Mouse (Mus musculus) lung, adult 2 months (tissue): ENCODE measurements around the gene Zfp653.

Source experiments
- CTCF ChIP-seq: fragments of 200-500 bp; IDR thresholded peaks from 2 replicates; pipeline ENCODE4 v1.5.1; 2011; ENCODE audit warnings: mild to moderate bottlenecking, low read length, control low read depth; ENCODE audit not compliant: insufficient read depth
- POLR2A ChIP-seq: fragments of 200-500 bp; IDR thresholded peaks from 2 replicates; pipeline ENCODE4 v1.6.1; 2011; ENCODE audit warnings: low read depth, mild to moderate bottlenecking, control low read depth, low read length, borderline replicate concordance; ENCODE audit errors: extremely low read depth

DNA sequence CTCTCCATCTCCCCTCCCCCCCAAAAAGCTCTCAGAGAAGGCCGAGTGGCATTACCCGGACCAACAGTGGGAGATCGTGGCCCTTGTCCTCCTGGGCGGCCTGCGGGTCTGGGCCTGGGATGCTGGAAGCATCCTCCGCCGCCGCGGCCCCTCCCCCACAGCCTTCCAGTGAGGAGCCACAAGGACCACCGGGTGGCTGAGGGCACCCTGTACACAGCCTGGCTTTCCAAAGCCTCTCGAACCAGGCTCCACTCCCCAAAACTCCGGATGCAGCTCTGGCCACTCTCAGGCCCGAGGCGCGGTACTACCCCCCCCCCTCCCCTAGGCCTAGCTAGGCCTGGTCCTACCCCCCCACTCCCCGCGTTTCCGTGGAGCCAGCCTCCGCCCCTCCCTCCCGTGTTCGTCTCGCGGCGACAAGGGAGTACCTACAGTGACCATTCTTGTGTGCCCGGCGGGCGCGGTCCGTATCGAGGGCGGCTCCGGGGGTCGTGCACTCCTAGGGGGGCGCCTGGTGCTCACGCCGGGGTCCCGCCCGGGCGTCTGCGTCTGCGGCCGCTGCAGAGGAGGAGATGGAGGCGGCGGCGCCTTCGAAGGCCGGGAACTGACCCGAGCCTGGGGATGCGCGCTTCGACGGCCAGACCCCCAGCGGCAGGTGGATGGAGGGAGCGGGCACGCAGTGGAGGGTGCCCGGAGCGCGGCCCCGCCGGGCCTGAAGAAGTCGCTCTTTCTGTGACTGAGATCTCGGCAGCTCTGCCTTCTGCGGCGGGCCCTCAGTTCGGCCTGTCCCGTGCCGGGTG lies 19.8 kb downstream of the Zfp653 start:
- TF ChIP-seq CTCF (no peak), POLR2A (no peak)
